Comparison of ENCODE assay signal across 16 mouse cellular contexts in genomic region chr11:98625611-98626410, GRCm38 (mm10). TPM values are rescaled to one million over a fixed set of nuclear protein-coding genes. Genes with fewer than 3 reads are reported as not detected.
DNase-seq lines count a peak whose midpoint lies in the region.
"Had no signal": no experiment of that assay in that cellular context is flagged by ENCODE, and none has a peak within 500 bp of the region (broad histone marks: within the 10 kb centered on the region; RNA-seq: fewer than 3 reads in every experiment).

TSS of gene Gm12355 (minus strand) at chr11:98625661.
TSS of gene Gsdma3 (plus strand) at chr11:98626360.

- peak; percentile 71 for DNase-seq in heart, adult 11 months
- DNase-seq in heart, postnatal 25 days (ENCODE audit: low spot score) = no peak
- no peak for DNase-seq in adrenal gland, postnatal 14 days
- DNase-seq in adrenal gland, postnatal 36 days = no peak
- DNase-seq in cerebellum, adult 9-11 months = no peak
- DNase-seq in left cerebral cortex, postnatal 14 days (ENCODE audit: low spot score in 2 of 2) = no peak
- DNase-seq: cerebellum, adult 11 months; cerebellum, adult 2 months; cerebellum, postnatal 10 days; cerebellum, postnatal 36 days; embryo, embryonic 11 days; gastrocnemius, postnatal 25 days; heart, adult 2 months; heart, postnatal 4 days; kidney, adult 18-20 months had no signal

- intact Hi-C loops in heart, postnatal 25 days (cut with DNase I) = no loop called here
- intact Hi-C loops in left cerebral cortex, postnatal 14 days (cut with DNase I) = no loop called here

RNA-seq across cellular contexts. Expression of gene Gm12355, which starts in this region (rescaled TPM):
- total RNA-seq in heart, postnatal 25 days (2021) = 1 to 10 TPM; 7.2 to 7.7 TPM
- total RNA-seq in adrenal gland, postnatal 14 days (2021) = 15.0 and 17.2 TPM in 2 replicates
- 10 to 100 TPM; 13.9 to 15.3 TPM for total RNA-seq in adrenal gland, postnatal 36 days (2021)
- 10 to 100 TPM; 10.3 to 12.7 TPM for total RNA-seq in left cerebral cortex, postnatal 14 days (2021)

RNA-seq across cellular contexts. Expression of gene Gsdma3, which starts in this region (rescaled TPM):
- total RNA-seq in heart, postnatal 25 days (2021) = 1 to 10 TPM; 2.7 to 3.3 TPM
- 25.4 and 31.6 TPM in 2 replicates for total RNA-seq in adrenal gland, postnatal 14 days (2021)
- total RNA-seq in adrenal gland, postnatal 36 days (2021) = 10 to 100 TPM; 12.9 to 17.0 TPM
- under 1 TPM; 0.31 to 0.38 TPM for total RNA-seq in left cerebral cortex, postnatal 14 days (2021)
- total RNA-seq: MEL had no signal
